Mouse (Mus musculus) embryo, embryonic 11 days (tissue): ENCODE measurements around the gene Plk1.

Experiments
- DNase-seq: peaks from one replicate; pipeline ENCODE4 v3.0.0-alpha.2; 2015

Gene Plk1

DNA sequence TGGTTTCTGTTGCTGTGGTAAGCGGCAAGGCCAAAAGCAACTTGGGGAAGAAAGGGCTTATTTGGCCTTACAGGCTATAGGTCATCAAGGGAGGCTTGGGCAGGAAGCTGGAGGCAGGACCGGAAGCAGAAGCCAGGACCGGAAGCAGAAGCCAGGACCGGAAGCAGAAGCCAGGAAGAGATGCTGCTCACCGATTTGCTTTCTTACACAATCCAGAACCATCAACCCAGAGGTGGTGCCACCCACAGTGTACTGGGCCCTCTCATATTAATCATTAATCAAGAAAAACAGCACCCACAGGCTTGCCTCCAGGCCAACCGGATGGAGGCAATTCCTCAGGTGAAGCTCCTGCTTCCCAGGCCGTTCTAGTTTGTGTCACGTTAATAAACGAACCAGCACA lies 37.5 kb downstream of the Plk1 start:
- DNase-seq = no peak

DNA sequence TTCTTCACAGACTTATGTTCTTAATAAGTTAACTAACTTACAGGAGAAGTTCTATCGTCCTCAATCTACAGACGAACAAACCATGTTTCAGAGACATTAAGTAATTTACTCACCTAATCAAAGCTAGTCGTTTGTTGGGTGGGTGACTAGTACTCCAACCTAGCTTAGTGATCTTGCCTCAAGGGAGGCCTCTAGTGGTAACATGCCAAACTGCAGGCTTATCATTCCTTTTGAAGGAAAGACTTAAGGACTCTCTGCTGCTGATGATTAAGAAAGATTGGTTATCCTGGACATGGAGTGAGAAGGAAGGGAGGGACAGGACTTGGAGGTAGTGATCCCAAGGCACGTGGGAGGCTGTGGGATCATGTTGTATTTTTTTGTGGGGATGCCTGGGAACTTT lies 38.1 kb downstream of the Plk1 start:
- peak; percentile 67 for DNase-seq

DNA sequence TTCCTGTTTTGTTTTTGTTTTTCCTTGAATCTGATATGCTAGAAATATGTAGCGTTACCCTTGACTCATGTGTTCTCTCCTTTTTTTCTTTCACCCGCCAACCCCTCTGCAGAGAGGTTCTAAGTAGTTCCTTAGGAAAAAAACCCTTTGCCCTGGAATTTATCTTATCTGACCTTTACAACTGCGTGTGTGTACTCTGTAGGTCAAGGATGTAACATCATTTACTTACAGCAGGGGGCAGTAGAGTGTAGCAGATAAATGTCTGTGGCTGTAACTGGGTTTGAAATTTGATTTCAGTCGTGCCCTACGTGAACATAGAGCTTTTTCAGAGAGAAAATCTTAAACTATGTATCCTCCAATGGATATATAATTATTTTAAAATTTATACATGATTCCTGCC lies 40.1 kb downstream of the Plk1 start:
- DNase-seq = peak; percentile 66

DNA sequence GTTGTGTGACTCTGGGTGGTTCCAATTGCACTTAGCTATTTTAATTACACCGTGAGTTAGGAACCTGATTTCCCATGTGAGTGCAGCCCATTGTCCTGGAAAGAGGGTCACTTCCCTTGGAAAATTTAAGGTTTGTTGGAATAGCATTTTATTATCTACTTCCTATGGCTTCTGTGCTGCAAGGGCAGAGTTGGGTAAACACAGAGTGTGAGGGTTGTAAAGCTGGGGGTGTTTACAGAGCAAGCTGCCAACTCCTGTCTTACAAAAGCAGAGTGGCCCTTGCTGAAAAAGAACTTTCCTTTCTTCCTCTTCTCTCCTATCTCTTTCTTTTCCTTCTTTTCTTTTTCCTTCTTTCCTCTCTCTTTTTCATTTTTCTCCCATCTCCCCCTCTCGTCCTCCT lies 44.7 kb downstream of the Plk1 start:
- DNase-seq = no peak

GRCm38 (mm10) chr7:122206121-122206520 lies 46.9 kb downstream of the Plk1 start:
- DNase-seq = no peak

DNA sequence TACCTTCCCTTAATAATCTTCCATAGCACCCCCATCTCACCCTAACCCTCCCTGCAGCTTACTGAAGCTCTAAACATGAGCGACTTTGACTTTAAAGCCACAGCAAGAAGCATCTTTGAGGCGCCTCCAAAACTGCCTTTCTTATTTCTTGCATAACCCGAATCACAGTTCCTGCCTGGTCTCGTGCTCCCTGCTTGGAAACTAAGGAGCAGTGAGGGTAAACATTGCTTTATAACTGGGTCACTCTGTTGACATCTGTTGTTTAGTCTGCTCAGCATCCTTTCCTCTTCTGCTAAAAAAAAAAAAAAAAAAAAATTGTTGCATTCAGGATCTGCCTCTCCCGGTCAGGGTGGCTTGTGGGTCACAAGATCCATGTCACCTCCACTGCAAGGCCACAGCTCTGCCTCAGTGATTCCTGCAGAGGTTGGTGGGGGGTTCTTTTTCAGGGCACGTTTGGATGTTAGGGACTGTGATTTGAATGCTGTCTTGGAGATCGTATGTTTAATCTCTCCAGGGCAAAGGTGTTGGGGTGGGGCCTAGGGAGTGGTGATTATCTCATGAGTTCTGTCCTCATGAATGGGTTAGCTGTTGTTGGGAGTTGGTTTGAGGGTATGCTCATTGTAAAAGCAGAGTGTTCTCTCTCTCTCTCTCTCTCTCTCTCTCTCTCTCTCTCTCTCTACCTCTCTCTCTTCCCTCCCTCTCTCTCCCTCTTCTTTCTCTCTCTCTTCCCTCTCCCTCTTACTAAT lies 49.2 kb downstream of the Plk1 start:
- DNase-seq = no peak

DNA sequence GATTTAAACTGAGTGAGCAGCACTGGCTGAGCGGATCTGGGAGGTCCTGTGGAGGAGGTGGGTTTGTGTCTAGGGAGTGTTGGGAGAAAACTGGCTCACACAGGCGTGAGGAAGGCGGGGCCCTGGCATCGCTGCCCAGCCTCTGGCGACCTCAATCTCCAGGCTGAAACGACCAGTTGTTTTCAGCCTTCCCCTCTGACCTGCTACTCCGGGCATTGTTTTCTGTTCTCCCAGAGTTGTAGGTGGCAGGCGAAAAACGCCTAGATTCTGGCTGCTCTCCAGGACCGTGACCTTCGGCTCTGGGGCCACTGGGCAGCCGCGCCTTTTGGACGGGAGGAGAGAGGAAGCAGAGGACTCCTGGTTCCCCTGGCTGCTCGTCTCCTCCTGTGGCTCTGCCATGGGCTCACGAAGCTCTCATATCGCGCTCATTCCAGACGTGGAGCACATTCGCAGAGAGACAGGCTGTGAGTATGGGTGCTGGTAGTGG lies 60.1 kb downstream of the Plk1 start, which contains the start of gene Chp2:
TSS of gene Chp2 (plus strand) at position 182 of the 487 bp plus-strand sequence.
- DNase-seq = peak; percentile 9
